Mouse (Mus musculus) ovary, postnatal 10 days (tissue): ENCODE measurements around the gene Tnfrsf21.

Source experiments
- DNase-seq: peaks from one replicate; pipeline ENCODE4 v3.0.0; 2022; ENCODE audit warnings: low spot score

Tnfrsf21 gene

GRCm38 (mm10) chr17:43076801-43077493, 60.6 kb downstream of the Tnfrsf21 start:
- DNase-seq: no peak

- no peak for DNase-seq
These were observed 61.2 kb downstream of the Tnfrsf21 start for GRCm38 (mm10) chr17:43077540-43077939.

GRCm38 (mm10) chr17:43081225-43081624, 64.9 kb downstream of the Tnfrsf21 start:
- no peak for DNase-seq

- no peak for DNase-seq
These were observed 73.1 kb downstream of the Tnfrsf21 start for GRCm38 (mm10) chr17:43089496-43089895.

- no peak for DNase-seq
These were observed 74.8 kb downstream of the Tnfrsf21 start for GRCm38 (mm10) chr17:43090948-43091724.

- DNase-seq: no peak
These were observed 76.1 kb downstream of the Tnfrsf21 start for GRCm38 (mm10) chr17:43092280-43092995.

GRCm38 (mm10) chr17:43094285-43094684, 77.9 kb downstream of the Tnfrsf21 start:
- no peak for DNase-seq

GRCm38 (mm10) chr17:43097101-43097688, 80.8 kb downstream of the Tnfrsf21 start:
- DNase-seq: no peak

- DNase-seq: no peak
These were observed 89.8 kb downstream of the Tnfrsf21 start for GRCm38 (mm10) chr17:43106108-43106507.

GRCm38 (mm10) chr17:43107338-43107737, 91.0 kb downstream of the Tnfrsf21 start:
- DNase-seq: no peak

GRCm38 (mm10) chr17:43109501-43109900, 93.1 kb downstream of the Tnfrsf21 start:
- no peak for DNase-seq

GRCm38 (mm10) chr17:43110168-43110885, 94.0 kb downstream of the Tnfrsf21 start:
- DNase-seq: no peak

- DNase-seq: no peak
These were observed 97.1 kb downstream of the Tnfrsf21 start for GRCm38 (mm10) chr17:43113391-43113984.

- DNase-seq: no peak
These were observed 97.8 kb downstream of the Tnfrsf21 start for GRCm38 (mm10) chr17:43114086-43114581.

- DNase-seq: no peak
These were observed 98.6 kb downstream of the Tnfrsf21 start for GRCm38 (mm10) chr17:43114926-43115325.

GRCm38 (mm10) chr17:43116748-43117147, 100.4 kb downstream of the Tnfrsf21 start:
- no peak for DNase-seq

GRCm38 (mm10) chr17:43119446-43119845, 103.1 kb downstream of the Tnfrsf21 start:
- DNase-seq: no peak

- DNase-seq: no peak
These were observed 104.7 kb downstream of the Tnfrsf21 start for GRCm38 (mm10) chr17:43121096-43121495.

GRCm38 (mm10) chr17:43128305-43128704, 112.0 kb downstream of the Tnfrsf21 start:
- DNase-seq: no peak

GRCm38 (mm10) chr17:43128908-43129533, 112.7 kb downstream of the Tnfrsf21 start:
- DNase-seq: no peak
